Mouse (Mus musculus): ENCODE results near the gene Anp32e. TPM values are rescaled to one million over a fixed set of nuclear protein-coding genes. Genes with fewer than 3 reads are reported as not detected.
A peak's percentile ranks its signal among the peaks of the same experiment; 100 is the strongest.
"Not testable (repeated sequence)": the region's sequence is repeated elsewhere in the genome, so short reads cannot be mapped to it uniquely, and the experiment has no call there.

The Anp32e gene
- total RNA-seq, 2 experiments from 2014 or later = 74.2 to 78.4 TPM

- no peak for DNase-seq
- intact Hi-C loops (cut with DNase I; ENCODE audit: low total_unique reads) = no loop called here
Observed at GRCm38 (mm10) chr3:95902373-95902625, 26.7 kb upstream of the Anp32e start.

GRCm38 (mm10) chr3:95902643-95903042, 26.4 kb upstream of the Anp32e start:
- no peak for DNase-seq
- intact Hi-C loops (cut with DNase I; ENCODE audit: low total_unique reads) = no loop called here

- intact Hi-C loops (cut with DNase I; ENCODE audit: low total_unique reads) = no loop called here
- DNase-seq = no peak
Observed at GRCm38 (mm10) chr3:95903753-95904502, 25.1 kb upstream of the Anp32e start.

DNA sequence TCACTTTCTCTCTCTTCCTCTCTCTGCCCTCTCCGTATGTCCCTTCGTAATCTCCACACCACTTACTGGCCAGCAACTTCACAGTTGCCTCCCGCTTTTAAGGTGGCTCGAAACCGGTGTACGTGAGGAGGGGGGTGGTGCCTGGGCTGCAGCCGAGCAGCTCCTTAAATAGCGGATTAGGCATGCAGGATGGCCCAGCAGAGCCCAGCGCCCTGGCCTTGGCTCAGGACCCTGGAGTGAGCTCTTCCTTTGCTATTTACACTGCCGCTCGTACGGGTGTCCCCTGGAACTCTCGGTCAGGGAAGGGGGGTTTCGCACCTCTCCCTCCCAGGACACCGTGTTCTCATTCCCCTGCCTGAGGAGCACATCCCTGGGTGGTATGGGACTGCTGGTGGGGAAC, 24.5 kb upstream of the Anp32e start, which contains the start of gene Car14:
Gene Car14, minus strand, starts transcription at position 124 of the 400 bp plus-strand sequence.
- intact Hi-C loops (cut with DNase I; ENCODE audit: low total_unique reads) = no loop called here
- DNase-seq = peak; percentile 36

DNA sequence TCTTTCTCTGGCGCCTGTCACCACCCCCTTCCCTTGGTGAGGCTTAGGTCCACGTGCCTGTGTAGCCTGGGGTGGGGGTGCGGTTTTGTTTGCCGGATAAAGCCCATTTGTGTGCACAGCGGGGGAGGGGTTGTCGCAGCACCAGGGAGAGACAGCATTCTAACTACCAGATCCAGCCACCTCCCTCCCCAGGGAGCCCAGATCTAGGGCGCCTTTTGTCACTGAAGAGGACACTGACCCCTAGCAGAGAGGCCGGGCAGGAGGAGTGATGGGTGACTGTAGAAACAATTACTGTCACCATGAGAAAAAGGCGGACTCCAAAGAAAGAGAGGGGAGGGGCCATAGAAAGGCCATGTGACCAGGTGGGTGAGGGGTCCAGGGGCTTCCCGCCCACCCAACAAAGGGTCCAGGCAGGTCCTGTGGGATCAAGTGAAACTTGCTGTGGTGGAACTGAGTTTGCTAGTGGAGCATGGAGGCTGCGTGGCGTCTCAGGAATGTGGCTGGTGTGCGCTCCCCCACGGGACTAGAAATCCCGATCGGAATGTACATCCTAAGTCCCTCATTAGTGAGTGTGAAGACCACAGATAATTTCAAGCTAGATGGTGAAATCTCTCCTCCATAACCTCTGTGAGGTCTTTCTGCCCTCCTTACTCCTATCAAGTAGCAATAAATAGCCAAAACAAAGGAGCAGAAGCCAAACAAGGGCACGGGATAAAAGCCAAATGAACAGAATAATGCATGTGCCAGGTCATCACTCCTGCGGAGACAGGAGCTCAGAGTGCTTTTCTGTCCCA, 23.7 kb upstream of the Anp32e start:
- intact Hi-C loops (cut with DNase I; ENCODE audit: low total_unique reads) = loop anchor here (5.0 kb wide), 1 partner anchor 43 kb away; no protein-coding TSS in a partner anchor
- peak; percentile 13 for DNase-seq

DNA sequence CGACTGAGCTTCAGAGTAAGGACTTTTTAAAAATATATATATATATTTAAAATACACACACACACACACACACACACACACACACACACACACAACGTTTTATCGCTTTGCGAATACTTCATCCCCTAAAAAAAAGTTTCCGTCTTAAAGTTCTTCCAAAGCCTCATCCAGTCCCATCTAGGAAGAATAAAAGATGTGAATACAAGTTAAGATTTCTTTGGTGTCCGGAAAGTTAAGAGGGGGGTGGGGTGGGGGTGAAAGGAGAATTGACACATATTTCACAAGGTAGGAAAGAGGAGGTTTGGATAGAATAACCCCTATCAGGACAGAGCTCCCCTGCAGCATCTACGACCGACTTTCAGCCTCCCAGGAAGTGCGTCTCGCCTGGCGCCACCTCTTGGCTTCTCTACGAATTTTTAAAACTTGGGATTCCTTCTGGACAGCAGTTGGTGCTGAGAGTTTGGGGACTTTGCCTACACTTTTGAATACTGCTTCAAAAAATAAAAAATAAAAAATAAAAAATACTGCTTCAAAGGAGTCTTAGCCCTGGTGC, 23.0 kb upstream of the Anp32e start:
- DNase-seq = peak; percentile 36
- intact Hi-C loops (cut with DNase I; ENCODE audit: low total_unique reads) = loop anchor here (2.0 to 5.0 kb wide), 2 partner anchors 23 to 44 kb away; partner anchors contain the start of gene Ciart

GRCm38 (mm10) chr3:95906860-95907259, 22.2 kb upstream of the Anp32e start:
- intact Hi-C loops (cut with DNase I; ENCODE audit: low total_unique reads) = loop anchor here (2.0 to 5.0 kb wide), 2 partner anchors 24 to 45 kb away; partner anchors contain the start of gene Ciart
- DNase-seq = peak; percentile 49

- DNase-seq = no peak
- intact Hi-C loops (cut with DNase I; ENCODE audit: low total_unique reads) = loop anchor here (2.0 to 5.0 kb wide), 2 partner anchors 25 to 45 kb away; partner anchors contain the start of gene Ciart
Observed at GRCm38 (mm10) chr3:95907613-95908012, 21.4 kb upstream of the Anp32e start.

DNA sequence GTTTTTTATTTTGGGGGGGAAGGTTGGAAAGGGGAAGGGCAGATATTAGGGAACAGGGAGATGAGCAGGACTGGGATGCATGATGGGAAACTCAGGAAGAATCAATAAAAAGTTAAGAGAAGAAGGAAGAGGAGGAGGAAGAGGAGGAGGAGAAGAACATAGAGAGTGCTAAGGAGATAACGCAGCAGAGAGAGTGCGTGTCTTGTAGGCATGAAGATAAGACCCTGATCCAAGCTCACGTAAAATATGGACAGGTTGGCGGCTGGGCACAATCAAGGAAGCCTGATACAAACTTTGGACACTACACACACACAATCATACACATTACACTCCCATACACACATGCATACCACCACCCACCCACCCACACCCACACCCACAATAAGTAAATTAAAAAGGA, 14.3 kb upstream of the Anp32e start:
- DNase-seq = no peak
- intact Hi-C loops (cut with DNase I; ENCODE audit: low total_unique reads) = no loop called here

DNA sequence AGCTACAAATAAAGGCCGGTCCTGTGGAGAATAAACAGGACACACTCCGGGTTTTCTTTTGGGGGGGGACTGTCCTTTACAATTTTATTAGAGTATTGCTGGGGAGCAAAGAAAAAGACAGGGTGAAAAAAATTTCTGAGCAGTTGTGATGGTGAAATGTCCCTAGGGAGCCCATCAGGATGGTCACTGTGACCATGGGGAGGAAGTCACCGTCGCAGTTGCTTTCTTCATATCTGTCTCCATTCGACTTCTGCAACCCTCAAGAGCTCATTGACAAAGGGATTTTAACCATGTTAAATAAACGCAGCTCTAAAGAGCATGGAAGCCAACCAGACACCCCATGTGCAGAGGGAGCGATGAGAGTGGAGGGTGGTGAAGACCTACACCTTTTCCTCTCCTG, 12.3 kb upstream of the Anp32e start:
- DNase-seq = no peak
- intact Hi-C loops (cut with DNase I; ENCODE audit: low total_unique reads) = no loop called here

DNA sequence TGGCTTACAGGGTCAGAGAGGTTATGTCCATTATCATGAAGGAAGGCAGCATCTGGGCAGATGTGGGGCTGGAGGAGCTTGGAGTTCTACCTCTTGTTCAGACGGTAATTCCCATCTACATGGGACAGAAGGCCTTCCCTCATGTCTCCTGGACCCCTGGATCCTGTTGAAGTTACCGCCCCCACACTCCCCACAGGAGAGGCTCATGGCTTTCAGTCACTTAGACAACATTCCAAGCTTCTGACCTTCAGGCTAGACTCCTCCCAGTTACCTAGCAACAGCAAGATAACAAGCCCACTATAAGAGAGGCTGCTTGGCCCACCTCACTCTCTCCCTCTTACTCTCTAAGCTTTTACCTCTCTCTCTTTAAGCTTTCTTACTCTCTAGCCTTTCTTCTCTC, 8.5 kb upstream of the Anp32e start:
- intact Hi-C loops (cut with DNase I; ENCODE audit: low total_unique reads); DNase-seq: not testable (repeated sequence)

GRCm38 (mm10) chr3:95923429-95923828, 5.6 kb upstream of the Anp32e start:
- DNase-seq; intact Hi-C loops (cut with DNase I; ENCODE audit: low total_unique reads): not testable (repeated sequence)

DNA sequence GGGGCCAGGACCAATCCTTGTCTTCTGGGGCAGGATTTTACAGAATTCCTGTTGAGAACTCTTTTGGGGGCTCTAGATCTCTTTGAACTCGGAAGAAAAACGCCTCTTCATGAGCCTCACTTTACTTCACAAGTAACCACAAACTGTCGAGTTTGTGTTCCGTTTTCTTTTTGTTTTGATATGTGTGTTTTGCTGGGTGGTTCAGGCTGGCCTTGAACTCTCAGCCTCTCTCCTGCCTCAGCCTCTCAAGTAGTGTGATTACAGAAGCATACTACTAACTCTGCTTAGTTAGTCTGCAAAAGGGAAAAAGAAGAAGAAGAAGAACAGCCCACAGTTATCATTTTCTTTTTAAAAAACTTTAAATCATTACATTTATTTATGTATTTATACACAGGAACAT, 4.9 kb upstream of the Anp32e start:
- intact Hi-C loops (cut with DNase I; ENCODE audit: low total_unique reads) = no loop called here
- no peak for DNase-seq

- DNase-seq = no peak
- intact Hi-C loops (cut with DNase I; ENCODE audit: low total_unique reads) = no loop called here
Observed at GRCm38 (mm10) chr3:95925087-95925486, 4.0 kb upstream of the Anp32e start.

GRCm38 (mm10) chr3:95928261-95928657, 787 bp upstream of the Anp32e start:
- DNase-seq = no peak
- intact Hi-C loops (cut with DNase I; ENCODE audit: low total_unique reads) = no loop called here

DNA sequence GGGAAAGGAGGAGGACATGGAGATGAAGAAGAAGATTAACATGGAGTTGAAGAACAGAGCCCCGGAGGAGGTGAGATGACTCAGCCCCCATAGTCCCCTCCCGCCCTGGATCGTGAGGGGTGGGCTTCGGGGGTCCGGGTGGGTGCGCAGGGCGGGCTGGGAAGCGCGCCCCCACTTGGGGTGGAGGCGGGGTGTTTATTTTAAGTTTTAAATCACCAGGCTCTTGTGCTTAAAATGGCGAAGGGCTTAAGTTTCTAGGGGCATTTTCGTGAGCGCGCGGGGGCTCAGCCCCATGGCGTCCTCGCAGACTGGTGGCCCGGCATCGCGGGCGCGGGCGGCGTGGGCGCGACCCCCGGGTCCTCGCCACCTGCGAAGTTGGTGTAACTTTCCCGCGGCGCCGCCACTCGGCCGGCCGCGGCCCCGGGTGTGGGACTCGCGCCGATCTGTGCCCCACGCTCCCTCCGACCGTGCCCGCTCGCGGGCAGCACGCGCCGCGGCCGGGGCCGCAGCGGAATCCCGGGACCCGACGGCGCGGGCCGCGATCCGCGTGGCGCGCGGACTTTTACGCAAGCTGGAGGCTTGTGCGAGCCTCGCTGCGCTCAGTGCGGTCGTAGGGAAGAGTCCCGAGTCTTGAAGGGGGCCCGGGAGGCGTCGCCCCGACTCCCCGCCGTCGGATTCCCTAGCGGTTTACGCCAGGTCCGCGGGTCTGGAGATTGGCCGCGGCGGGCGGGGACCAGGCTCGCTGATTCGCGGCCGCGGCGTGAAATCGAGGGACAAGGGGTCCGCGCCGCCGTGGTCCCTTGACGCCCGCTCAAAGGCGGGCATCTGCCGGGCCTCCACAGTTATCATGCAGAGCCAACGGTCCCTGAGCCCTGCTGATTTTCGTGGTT, 780 bp downstream of the Anp32e start:
- intact Hi-C loops (cut with DNase I; ENCODE audit: low total_unique reads) = no loop called here

DNA sequence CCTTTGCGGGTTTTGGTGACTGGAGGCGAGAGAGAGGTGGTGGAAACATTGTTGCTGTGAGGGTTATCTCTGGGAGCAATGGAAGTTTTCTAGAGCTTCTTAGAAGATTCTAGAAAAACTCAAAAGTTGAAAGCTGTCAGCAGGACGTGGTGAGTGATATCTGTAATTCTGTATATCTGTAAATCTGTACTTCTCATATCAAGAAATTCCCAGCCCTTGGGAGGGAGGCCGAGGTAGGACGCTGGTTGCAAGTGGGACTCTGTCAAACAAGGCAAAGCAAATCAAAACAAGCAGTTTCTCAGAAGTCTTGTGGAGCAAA, 1.4 kb downstream of the Anp32e start:
- DNase-seq = no peak
- intact Hi-C loops (cut with DNase I; ENCODE audit: low total_unique reads) = no loop called here

More for the DNA sequence above, 780 bp downstream of the Anp32e start:
- peak; percentile 54 for DNase-seq

- intact Hi-C loops (cut with DNase I; ENCODE audit: low total_unique reads) = no loop called here
- no peak for DNase-seq
Observed at GRCm38 (mm10) chr3:95931471-95931870, 2.4 kb downstream of the Anp32e start.

GRCm38 (mm10) chr3:95932157-95932556, 3.1 kb downstream of the Anp32e start:
- intact Hi-C loops (cut with DNase I; ENCODE audit: low total_unique reads) = no loop called here
- no peak for DNase-seq

- intact Hi-C loops (cut with DNase I; ENCODE audit: low total_unique reads) = no loop called here
- DNase-seq = no peak
Observed at GRCm38 (mm10) chr3:95932566-95932965, 3.5 kb downstream of the Anp32e start.
